Mouse (Mus musculus): ENCODE results near the gene Hopx.
A peak's percentile ranks its signal among the peaks of the same experiment; 100 is the strongest.
"Not testable (repeated sequence)": the region's sequence is repeated elsewhere in the genome, so short reads cannot be mapped to it uniquely, and the experiment has no call there.

Gene Hopx

GRCm38 (mm10) chr5:77099997-77100380 is 14.9 kb downstream of the Hopx start:
- DNase-seq, result no peak

GRCm38 (mm10) chr5:77099317-77099996 is 15.5 kb downstream of the Hopx start:
- peak; percentile 29 to 45 for DNase-seq

GRCm38 (mm10) chr5:77098874-77099273 is 16.0 kb downstream of the Hopx start:
- DNase-seq, result no peak

DNA sequence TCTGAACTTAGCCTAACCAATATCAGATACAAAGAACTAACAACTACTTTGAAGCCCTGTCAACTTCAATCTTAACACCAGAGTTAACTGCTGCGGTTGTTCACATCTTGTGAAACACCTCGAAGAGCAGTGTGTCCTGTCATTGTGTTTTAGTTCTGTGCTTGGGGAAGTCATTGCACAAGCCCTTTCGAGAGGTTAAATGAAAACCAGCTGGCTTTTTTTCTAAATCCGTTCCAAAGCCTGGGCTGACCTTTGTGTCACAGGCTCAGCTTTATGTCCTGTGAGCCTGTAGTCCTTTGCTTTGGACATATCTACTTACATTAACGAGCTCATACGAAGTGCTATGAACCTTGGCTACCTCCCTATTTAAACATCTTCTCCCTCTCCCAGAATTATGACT is 17.2 kb downstream of the Hopx start:
- DNase-seq, result peak in 1 of 2 experiments; percentile 26

GRCm38 (mm10) chr5:77096194-77096593 is 18.7 kb downstream of the Hopx start:
- DNase-seq, result not testable (repeated sequence)

DNA sequence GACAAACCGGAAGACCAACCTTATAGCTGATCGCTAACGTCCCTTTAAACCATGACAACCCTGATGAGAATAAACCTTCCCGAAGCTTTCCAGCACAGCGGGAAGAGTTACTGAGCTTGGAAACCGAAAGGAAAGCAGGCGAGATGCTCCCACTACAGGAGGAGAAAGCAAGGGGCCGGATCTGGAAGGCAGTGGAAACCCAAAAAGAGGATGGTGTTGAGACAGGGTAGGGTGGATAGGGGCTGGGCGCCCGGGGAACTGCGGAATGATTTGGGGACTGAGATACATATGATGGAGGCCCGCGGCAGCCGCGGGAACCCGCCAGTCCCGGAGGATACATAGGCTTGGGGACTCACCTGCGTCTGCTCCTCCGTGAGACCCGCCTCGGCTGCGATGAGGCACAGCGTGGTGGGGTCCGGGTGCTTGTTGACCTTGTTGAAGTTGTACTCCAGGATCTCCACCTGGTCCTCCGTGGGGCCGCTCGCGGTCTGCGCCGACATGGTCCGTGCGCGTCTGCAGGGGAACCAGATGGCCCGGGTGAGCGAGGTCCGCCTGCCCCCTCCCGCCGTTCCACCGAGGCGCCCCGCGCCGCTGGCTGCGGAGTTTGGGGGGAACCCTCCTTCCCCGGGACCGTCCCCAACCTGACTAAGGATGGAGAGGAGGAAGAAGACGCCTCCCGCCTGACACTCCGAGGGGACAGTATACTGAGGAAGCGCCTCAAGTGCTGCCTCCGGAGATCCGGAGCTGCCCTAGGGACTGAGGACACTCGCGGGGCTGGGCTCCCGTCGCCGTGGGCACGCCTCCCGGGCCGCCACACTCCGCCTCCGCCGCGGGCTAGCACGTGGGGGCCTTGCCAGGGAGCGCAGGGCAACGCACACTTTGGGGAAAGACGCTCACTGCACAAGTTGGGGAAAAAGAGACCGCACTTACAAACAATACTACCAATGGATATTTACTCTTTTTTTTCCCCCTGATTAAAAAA is 20.1 kb downstream of the Hopx start:
- peak; percentile 89 to 91 for DNase-seq

- no peak for DNase-seq
Observed at GRCm38 (mm10) chr5:77093961-77094360, 21.0 kb downstream of the Hopx start.

GRCm38 (mm10) chr5:77092531-77092930 is 22.4 kb downstream of the Hopx start:
- peak; percentile 46 to 48 for DNase-seq

- DNase-seq, result no peak
Observed at GRCm38 (mm10) chr5:77091923-77092322, 23.0 kb downstream of the Hopx start.

GRCm38 (mm10) chr5:77090521-77091096 is 24.3 kb downstream of the Hopx start:
- no peak for DNase-seq

DNA sequence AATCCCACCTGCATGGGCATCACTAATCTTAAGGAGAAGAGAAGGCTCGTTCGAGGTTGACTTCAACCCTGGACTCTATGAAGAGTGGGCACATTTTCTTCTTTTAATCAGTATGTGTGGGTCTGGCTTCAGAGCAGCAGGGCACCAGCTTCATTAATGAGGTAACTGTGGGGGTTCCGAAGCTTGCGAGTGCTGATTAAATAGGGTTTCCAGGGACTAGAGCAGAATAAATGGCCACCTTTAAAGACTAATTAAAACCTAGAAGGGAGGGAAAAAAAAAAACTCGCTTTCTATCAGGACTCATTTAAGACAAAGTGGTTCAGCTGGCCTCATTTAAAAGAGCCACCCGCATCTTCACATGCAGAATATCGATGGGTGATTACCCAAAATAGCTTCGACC is 25.0 kb downstream of the Hopx start:
- no peak for DNase-seq

DNA sequence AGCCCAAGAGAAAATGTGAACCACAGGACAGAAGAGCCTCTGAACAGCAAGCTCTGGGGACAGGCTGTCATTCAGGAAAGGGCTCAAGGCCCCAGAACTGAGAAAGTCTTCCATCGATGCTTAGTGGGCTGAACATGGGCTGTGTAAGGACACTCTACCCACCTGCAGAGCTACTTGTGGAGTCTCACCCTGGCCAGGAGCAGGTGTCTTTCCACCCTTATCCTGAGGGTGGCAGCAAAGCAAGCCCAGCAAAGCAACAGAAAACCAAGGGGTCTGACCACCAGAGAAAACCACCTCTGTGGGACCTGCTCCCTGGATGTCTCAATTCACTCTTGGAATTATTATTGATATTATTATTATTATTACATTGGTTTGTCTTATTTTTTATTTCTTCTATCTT is 25.6 kb downstream of the Hopx start:
- DNase-seq, result peak; percentile 58 to 80

DNA sequence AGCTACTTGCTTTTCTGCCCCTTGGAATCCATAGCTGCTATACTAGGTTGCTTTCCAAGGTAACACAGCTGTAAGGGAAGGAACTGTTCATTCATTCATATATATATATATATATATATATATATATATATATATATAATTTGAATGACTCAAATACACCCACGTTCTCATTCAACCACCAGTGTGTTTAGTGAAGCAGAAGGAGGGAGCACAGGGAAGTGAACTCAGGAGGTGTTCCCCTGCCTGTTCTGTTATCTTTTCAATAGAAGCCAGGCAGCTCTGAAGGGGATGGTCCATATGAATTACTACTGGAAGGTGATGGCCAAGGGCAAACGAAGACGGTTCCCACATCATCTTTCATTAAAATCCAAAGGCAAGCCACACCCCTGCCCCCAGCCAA is 27.8 kb downstream of the Hopx start:
- no peak for DNase-seq

DNA sequence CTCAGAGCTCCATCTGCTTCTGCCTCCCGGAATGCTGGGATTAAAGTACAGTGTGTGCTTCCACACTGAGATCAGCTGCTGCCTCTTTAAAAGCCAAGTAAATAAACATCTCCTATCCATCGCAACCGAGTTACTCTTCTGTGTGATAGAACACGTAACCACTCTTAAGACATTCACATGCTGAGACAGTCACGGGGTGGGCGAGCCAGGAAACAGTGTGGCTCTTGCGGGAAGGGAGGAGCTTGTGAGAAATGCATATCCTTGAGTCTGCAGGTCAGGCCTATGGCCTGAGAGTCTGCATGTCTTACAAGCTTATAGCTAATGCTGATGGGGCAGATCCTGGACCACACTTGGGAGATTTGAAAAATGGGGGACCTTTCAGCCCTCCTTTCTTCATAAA is 28.4 kb downstream of the Hopx start:
- DNase-seq, result no peak

DNA sequence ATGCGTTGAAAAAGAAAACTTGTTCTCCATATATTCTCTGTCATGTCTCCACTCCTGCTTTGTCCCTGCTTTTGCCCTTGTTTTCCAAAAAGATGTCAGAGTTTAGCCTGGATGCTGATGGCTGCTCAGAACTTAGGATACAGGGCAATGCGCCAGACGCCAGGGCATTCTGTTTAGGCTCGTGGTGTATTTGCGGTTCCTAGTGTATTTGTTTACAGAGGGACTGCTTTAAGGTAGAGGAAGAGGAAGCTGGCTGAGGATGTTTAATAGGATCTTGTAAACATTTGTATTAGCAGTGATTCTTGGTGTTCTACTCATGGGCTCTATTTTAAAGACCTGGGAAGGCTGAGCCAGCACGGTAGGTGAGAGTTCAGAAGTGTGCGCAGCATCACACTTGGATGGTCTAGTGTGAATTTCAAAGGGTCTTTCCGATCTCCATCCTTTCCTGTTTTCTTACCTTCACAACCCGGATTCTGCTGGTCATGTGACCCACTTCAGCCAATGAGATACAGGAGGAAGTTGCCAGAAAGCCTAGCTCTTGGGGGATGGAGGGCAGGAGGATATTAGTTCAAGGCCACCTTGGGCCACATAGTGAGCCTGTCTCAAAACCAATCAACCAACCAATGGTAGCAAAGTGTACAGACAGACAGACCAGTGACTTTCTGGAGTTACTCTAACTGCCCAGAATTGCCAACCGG is 29.0 kb downstream of the Hopx start:
- DNase-seq, result peak; percentile 39 to 59

- no peak for DNase-seq
Observed at GRCm38 (mm10) chr5:77084418-77084817, 30.5 kb downstream of the Hopx start.

- DNase-seq, result no peak
Observed at GRCm38 (mm10) chr5:77082735-77083134, 32.2 kb downstream of the Hopx start.

DNA sequence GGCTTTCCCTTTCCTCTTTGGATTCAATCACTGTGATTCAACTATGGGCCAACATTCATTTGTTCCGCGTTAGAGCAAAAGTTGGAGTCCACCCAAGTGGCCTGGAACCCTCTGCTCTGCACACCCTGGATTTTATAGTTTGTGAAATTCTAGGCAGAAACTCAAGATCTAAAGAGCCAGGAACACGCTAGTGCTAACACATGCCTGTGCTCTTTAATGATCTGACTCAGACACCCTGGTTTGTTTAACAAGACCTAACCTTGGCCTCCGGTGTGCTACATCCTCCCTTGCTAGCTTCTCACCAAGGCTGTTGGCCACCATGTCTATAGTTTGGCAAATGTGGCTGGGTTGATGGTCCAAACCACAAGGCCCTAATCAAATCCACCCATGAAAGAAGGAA is 34.2 kb downstream of the Hopx start:
- DNase-seq, result no peak

DNA sequence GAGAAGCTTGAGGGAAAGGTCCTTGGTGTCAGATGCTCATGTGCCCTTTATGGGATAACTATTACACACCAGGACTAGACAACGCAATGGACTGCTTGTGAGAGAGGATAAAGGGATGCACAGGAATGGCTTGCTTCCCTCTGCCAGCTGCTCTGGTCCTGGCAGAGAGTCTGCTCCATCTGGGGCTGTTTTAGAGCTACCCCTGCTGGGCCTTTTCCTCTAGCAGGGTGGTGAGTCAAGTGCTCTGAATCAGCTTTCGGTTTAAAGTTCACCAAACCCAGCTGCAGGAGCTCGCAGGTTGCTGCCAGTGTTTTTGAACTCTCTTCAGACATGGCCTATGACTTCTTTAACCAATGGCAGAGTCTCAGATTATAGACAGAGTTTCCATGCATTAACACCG is 39.0 kb downstream of the Hopx start:
- DNase-seq, result no peak

DNA sequence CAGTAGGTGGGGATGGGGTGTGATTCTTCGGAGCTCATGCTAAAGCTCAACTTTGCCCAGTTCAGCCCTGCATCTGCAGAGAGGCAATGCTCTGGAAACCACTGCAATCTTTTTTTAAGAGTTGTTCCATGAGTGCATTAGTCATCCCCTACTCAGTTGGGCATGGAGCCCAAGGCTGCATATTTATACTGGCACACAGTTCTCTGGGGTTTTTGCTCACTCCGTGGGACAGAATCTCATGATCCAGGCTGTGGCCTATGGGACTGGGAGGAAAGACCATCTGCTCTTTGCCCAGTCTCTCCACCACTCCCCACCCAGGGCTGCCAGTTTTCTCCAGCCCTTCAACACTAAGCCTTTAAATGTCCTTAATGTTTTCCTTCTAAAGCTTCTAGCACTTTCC is 40.0 kb downstream of the Hopx start:
- peak; percentile 56 to 58 for DNase-seq

DNA sequence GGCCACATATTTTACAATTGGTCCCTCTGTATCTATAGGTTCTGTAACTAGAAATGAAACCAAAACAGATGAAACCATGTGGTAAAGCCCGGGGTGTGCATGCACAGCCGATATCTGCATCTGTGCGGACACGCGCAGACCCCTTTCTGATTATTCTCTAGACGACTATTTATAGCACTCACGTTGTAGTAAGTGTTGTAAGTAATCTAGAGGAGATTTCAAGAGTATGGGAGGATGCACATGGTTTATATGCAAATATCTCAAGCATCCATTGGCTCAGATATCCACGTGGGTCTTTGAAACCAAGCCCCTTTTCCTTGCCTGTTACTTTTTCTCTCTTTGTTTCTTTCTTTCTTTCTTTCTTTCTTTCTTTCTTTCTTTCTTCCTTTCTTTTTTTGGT is 41.1 kb downstream of the Hopx start:
- DNase-seq, result no peak

GRCm38 (mm10) chr5:77071626-77072025 is 43.3 kb downstream of the Hopx start:
- DNase-seq, result no peak

- no peak for DNase-seq
Observed at GRCm38 (mm10) chr5:77070987-77071386, 43.9 kb downstream of the Hopx start.

Data from lung, postnatal 4 days (tissue).